Mouse (Mus musculus) stomach, embryonic 14.5 days (tissue): ENCODE results near the gene Ak5. TPM values are rescaled to one million over a fixed set of nuclear protein-coding genes. Genes with fewer than 3 reads are reported as not detected.

ENCODE experiments used
- ATAC-seq: fragments of 200-750 bp; cut with Nextera tagmentation; 2 replicates; pipeline ENCODE4 v1.8.0; 2017; ENCODE audit warnings: low read depth, moderate TSS enrichment; ENCODE audit not compliant: insufficient number of reproducible peaks, insufficient read depth, low FRiP score
- H3K27ac ChIP-seq: fragments of 300-500 bp; sonication (generic); 2 replicates; pipeline ENCODE4 v1.5.1; 2014; ENCODE audit warnings: mild to moderate bottlenecking, low read length, moderate library complexity, mixed read lengths
- H3K27me3 ChIP-seq: fragments of 300-500 bp; sonication (generic); 2 replicates; pipeline ENCODE4 v1.6.1; 2014; ENCODE audit warnings: low read length, control low read depth, mixed read lengths; ENCODE audit not compliant: control insufficient read depth, insufficient read depth
- H3K36me3 ChIP-seq: fragments of 300-500 bp; sonication (generic); 2 replicates; pipeline ENCODE4 v1.6.1; 2014; ENCODE audit warnings: mild to moderate bottlenecking, control low read depth, low read length, moderate library complexity, mixed read lengths; ENCODE audit not compliant: control insufficient read depth, insufficient read depth
- H3K4me1 ChIP-seq: fragments of 300-500 bp; sonication (generic); 2 replicates; pipeline ENCODE4 v1.6.1; 2014; ENCODE audit warnings: low read length, control low read depth, mixed read lengths; ENCODE audit not compliant: control insufficient read depth, insufficient read depth
- H3K4me2 ChIP-seq: fragments of 300-500 bp; sonication (generic); replicated peaks from 2 replicates; pipeline ENCODE4 v1.6.1; 2014; ENCODE audit warnings: low read depth, low read length, control low read depth
- H3K4me3 ChIP-seq: fragments of 300-500 bp; sonication (generic); 2 replicates; pipeline ENCODE4 v1.5.1; 2014; ENCODE audit warnings: low read depth, low read length, control low read depth
- H3K9ac ChIP-seq: fragments of 300-500 bp; sonication (generic); replicated peaks from 2 replicates; pipeline ENCODE4 v1.6.1; 2014; ENCODE audit warnings: low read depth, mild to moderate bottlenecking, control low read depth, low read length, moderate library complexity, mixed read lengths
- H3K9me3 ChIP-seq: fragments of 300-500 bp; sonication (generic); 2 replicates; pipeline ENCODE4 v1.6.1; 2016; ENCODE audit warnings: low read depth, low read length, control low read depth; ENCODE audit not compliant: control insufficient read depth
- WGBS: fragments of 180-500 bp; shearing (Covaris S2); extraction: QIAGEN DNeasy Blood & Tissue Kit; methylation state at CpG from one replicate; pipeline ENCODE4 v1.1.7; 2014; 5-methylcytosine and 5-hydroxymethylcytosine counted together
- polyA plus RNA-seq: library from polyadenylated mRNA; unstranded; fragments of >200 nt; fragmentation: Nextera tagmentation; extraction: Ambion mirVana; gene quantifications from 2 replicates; pipeline ENCODE4 v1.2.1, GENCODE M21; 2014

Gene Ak5
- polyA plus RNA-seq, 1 experiment from 2014 or later: 8.1 TPM

DNA sequence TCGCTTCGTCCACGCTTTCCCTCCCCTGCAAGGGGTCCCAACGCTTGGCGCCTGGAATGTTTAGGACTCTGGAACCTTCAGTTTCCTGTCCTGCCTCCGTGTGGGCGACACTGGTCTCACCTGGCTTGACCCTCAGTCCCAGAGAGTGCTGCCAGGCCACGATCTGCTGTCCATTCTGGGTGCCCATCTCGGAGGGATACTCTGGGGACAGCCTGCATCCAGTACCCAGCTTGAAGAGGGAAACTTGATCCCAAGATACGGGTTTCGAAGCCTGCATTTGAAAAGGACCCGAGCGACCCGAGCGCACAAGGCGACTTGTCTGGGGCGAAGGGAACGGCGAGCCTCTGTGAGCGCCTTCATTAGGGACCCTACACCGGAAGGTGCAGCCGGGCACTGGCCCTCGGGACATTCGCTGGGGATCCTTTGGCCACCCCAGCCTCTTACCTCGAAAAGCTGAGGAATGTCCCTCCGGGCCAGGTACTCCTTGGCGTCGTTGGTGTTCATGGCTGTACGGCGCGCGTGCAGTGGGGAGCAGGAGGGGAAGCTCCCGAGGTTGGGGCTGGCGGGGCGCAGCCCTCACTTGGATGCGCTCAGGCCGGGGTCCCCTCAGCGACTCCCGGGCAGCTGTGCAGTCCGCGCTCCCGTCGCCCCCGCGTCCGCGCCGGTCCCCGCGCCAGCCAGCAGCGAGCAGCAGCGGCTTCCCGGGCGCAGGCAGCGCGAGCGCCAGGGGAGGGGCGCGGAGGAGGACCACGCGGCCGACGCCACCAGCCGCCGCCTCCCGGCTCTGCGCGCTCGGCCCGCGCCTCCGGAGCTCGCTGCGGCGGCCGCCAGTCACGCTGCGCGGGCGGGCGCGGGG, 576 bp downstream of the Ak5 start:
- Histone ChIP-seq H3K4me2 (peak overlapping the region; percentile 84), H3K9ac (peak overlapping the region; percentile 7; the same call in 1 of the 2 replicates), H3K36me3 (no peaks in the 10 kb centered on the region), H3K4me1 (peaks cover 3% of the 10 kb centered on the region; the same call in 1 of the 2 replicates), H3K9me3 (no peaks in the 10 kb centered on the region), H3K27ac (no peak overlapping the region), H3K4me3 (peak overlapping the region; percentile 45), H3K27me3 (peaks cover 7% of the 10 kb centered on the region; the same call in 1 of the 2 replicates)
- WGBS: under 1% methylated on average over 58 of the region's 82 CpGs
- peak; percentile 59; the same call in 1 of the 2 replicates for ATAC-seq

DNA sequence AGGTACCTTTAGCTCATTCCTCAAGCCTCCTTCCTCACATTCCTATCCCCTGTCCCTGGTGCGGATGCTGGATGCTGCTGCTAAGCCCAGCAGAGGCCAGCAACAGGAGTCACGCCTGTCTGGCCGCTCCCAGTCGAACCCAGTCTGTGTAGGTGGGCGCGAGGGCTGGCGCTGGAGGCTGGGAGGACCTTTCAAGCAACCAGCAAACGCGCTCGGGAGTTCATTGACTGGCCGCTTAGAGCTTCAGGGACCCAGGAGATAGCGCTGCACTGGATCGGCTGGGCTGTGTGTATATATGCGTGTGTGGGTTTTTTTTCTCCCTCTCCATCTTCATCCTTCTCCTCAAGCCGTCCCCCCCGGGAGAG, 1.2 kb downstream of the Ak5 start:
- peak overlapping the region; percentile 84 for H3K4me2 ChIP-seq
- peak overlapping the region; percentile 45 for H3K4me3 ChIP-seq
- no peak overlapping the region for H3K27ac ChIP-seq
- peaks cover 3% of the 10 kb centered on the region; the same call in 1 of the 2 replicates for H3K4me1 ChIP-seq
- 0 out of 2 replicates have a peak overlapping the region, but pooled peaks have one; percentile 7 for H3K9ac ChIP-seq
- WGBS: 2% methylated on average over 16 of the region's 16 CpGs
- ATAC-seq: no peak; the same call in 1 of the 2 replicates
- peaks cover 7% of the 10 kb centered on the region; the same call in 1 of the 2 replicates for H3K27me3 ChIP-seq
- no peaks in the 10 kb centered on the region for H3K36me3 ChIP-seq
- no peaks in the 10 kb centered on the region for H3K9me3 ChIP-seq

DNA sequence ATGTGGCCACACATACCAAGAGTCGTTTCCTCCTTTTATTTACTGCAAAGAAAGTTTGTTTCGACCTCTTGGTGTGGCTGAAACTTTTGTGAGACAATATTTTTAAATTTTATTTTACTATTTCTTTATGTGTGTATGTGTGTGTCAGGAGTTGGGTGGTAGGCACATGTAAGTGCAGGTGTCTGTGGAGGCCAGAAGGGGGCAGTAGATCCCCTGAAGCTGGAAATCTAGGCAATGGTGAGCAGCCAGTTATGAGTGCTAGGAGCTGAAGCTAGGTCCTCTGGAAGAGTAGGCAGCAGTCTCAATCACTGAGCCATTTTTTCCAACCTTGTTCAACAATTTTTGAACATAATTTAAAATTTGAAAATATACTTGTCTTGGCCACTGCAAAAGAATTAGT, 9.6 kb downstream of the Ak5 start:
- Histone ChIP-seq H3K9ac (no peak overlapping the region), H3K4me1 (no peaks in the 10 kb centered on the region), H3K4me3 (no peak overlapping the region), H3K9me3 (no peaks in the 10 kb centered on the region), H3K4me2 (no peak overlapping the region), H3K27ac (no peak overlapping the region), H3K27me3 (no peaks in the 10 kb centered on the region), H3K36me3 (no peaks in the 10 kb centered on the region)
- WGBS: 83% methylated on average over 2 of the region's 2 CpGs
- ATAC-seq: no peak

DNA sequence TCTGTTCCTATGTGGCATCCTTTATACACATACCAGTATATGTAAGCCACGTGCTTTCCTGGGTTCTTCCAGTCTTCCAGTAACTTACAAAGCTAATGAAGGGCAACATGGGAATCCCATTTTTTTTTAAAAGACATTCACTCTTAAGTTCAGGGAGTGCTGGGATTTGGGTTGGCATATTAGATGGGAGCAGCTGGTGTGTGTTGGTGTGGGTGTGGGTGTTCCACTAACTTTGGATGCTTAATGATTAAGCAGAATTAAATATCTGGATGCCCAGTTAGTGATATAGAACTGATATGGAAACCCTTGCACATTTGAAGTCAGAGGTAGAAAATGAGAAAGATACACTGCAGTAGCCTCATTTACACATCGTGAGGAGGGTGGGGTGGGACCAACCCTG, 16.2 kb downstream of the Ak5 start:
- no peaks in the 10 kb centered on the region for H3K36me3 ChIP-seq
- H3K4me3 ChIP-seq: no peak overlapping the region
- no peak overlapping the region for H3K9ac ChIP-seq
- H3K27ac ChIP-seq: no peak overlapping the region
- H3K4me1 ChIP-seq: no peaks in the 10 kb centered on the region
- 82% methylated on average over 2 of the region's 2 CpGs for WGBS
- H3K4me2 ChIP-seq: no peak overlapping the region
- no peaks in the 10 kb centered on the region for H3K9me3 ChIP-seq
- H3K27me3 ChIP-seq: no peaks in the 10 kb centered on the region
- no peak for ATAC-seq

DNA sequence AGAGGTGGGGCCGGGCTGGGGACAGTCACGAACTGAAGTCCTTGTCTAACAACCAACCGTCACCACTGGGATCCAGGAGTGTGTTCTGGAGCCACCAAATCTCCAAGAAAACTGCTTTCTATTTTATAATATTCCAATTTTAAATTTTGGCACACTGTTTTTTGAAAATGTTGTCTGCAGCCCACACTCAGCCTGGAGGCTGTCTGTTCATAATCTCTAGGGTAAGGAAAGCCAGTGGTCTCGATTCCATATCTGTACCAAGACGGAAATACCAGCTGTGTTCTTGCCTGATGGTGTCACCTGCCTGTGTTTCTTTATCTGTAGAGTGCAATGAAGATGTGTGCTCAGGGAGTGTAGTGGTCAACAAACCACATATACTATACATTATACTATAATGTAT, 23.6 kb downstream of the Ak5 start:
- no peaks in the 10 kb centered on the region for H3K9me3 ChIP-seq
- no peaks in the 10 kb centered on the region for H3K27me3 ChIP-seq
- H3K9ac ChIP-seq: no peak overlapping the region

DNA sequence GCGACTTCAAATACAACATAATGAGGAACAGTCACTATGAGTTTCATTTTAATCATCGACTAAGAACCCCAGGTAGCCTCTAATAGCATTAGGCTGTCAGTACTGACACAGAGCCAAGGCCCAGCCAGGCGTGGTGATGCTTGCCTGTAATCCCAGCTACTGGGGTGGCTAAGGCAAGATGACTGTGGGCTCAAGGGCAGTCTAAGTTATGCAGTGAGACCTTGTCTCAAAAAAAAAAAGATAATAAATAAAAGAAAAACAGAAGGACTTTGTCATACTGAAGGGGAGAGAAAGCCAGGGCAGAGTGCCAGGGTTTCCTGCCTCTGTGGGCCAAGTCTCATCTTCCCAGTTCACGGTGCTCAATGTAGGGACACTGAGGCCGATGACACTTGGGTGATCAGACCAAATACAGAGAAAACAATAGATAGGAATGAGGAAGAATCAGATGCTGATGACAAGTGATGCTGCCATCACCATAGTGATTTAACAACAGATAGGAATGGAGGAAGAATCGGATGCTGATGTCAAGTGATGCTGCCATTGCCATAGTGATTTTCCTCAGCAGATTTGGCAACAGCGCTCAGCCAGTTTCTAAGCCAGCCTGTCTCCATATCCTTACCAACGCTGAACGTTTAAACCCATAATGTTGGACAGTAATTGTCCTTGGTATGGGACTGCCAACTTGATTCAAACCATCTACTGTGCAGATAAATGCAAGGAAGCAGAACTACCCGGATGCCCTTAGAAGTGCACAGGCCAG, 42.9 kb downstream of the Ak5 start:
- no peaks in the 10 kb centered on the region for H3K27me3 ChIP-seq
- no peak overlapping the region for H3K9ac ChIP-seq
- no peak overlapping the region for H3K4me2 ChIP-seq
- H3K4me3 ChIP-seq: no peak overlapping the region
- no peak overlapping the region for H3K27ac ChIP-seq
- WGBS: 82% methylated on average over 10 of the region's 10 CpGs
- no peaks in the 10 kb centered on the region for H3K36me3 ChIP-seq
- H3K4me1 ChIP-seq: no peaks in the 10 kb centered on the region
- H3K9me3 ChIP-seq: no peaks in the 10 kb centered on the region
- no peak for ATAC-seq

More for the DNA sequence above, 23.6 kb downstream of the Ak5 start:
- 87% methylated on average over 5 of the region's 5 CpGs for WGBS
- no peak overlapping the region for H3K27ac ChIP-seq
- no peak overlapping the region for H3K4me3 ChIP-seq
- ATAC-seq: no peak
- H3K36me3 ChIP-seq: no peaks in the 10 kb centered on the region
- H3K4me1 ChIP-seq: no peaks in the 10 kb centered on the region
- no peak overlapping the region for H3K4me2 ChIP-seq

DNA sequence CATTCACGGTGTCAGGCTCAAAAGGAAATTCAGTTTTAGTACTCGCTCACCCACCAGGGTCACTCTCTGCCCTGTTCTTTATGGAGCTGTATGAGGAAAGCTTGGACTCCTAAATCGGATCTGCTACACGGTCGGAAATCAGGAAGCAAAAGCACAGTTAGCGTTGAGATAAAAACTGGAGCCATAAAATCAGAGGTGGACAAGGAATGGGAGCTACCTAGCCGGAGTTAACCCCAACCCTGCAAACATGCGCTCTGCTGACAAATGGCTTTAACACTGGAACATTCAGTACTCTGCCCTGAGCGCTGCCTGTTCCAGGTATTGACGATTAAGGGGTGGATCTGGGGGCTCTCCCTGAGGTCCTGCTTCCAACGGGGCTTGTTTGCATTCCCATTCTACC, 47.6 kb downstream of the Ak5 start:
- Histone ChIP-seq H3K27me3 (no peaks in the 10 kb centered on the region), H3K9me3 (no peaks in the 10 kb centered on the region), H3K4me1 (no peaks in the 10 kb centered on the region), H3K4me2 (no peak overlapping the region), H3K27ac (no peak overlapping the region), H3K36me3 (no peaks in the 10 kb centered on the region), H3K9ac (no peak overlapping the region), H3K4me3 (no peak overlapping the region)
- no peak for ATAC-seq
- 59% methylated on average over 11 of the region's 11 CpGs for WGBS

DNA sequence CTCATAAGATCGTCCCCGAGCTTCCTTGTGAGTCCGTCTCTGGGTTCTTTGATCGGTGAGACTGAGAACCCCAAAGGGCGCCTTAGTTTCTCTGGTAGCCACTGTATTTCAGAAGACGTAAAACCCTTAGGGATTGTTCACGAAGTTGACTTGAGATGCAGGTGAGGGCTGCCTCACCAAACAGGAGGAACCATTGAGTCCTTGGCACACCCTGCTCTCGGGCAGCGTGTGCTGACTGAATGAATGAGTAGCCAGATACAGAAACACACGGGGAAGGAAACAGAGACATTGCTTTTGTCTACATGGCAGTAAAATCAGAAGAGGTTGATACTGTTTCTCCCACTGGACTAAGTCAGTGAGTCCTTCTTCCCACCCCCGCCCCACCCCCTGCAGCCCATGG, 48.1 kb downstream of the Ak5 start:
- Histone ChIP-seq H3K4me2 (no peak overlapping the region), H3K9ac (no peak overlapping the region), H3K27me3 (no peaks in the 10 kb centered on the region), H3K27ac (no peak overlapping the region), H3K4me3 (no peak overlapping the region), H3K9me3 (no peaks in the 10 kb centered on the region), H3K4me1 (no peaks in the 10 kb centered on the region), H3K36me3 (no peaks in the 10 kb centered on the region)
- no peak for ATAC-seq
- 80% methylated on average over 11 of the region's 11 CpGs for WGBS
